Mouse (Mus musculus) layer of hippocampus, postnatal 10 days (tissue): ENCODE data around the gene Kif26a. TPM values are rescaled to one million over a fixed set of nuclear protein-coding genes. Genes with fewer than 3 reads are reported as not detected.

Experiments
- DNase-seq, 2 experiments: peaks; one replicate each; pipeline ENCODE4 v3.0.0; 2021; ENCODE audit warnings: low spot score in 2 of 2
- total RNA-seq, 2 experiments: library from RNA; stranded (reverse); gene quantifications; 2 replicates each; pipeline ENCODE4 v1.2.3; 2021

The Kif26a gene
- total RNA-seq, 2 experiments from 2014 or later: 7.6 to 10.0 TPM

DNA sequence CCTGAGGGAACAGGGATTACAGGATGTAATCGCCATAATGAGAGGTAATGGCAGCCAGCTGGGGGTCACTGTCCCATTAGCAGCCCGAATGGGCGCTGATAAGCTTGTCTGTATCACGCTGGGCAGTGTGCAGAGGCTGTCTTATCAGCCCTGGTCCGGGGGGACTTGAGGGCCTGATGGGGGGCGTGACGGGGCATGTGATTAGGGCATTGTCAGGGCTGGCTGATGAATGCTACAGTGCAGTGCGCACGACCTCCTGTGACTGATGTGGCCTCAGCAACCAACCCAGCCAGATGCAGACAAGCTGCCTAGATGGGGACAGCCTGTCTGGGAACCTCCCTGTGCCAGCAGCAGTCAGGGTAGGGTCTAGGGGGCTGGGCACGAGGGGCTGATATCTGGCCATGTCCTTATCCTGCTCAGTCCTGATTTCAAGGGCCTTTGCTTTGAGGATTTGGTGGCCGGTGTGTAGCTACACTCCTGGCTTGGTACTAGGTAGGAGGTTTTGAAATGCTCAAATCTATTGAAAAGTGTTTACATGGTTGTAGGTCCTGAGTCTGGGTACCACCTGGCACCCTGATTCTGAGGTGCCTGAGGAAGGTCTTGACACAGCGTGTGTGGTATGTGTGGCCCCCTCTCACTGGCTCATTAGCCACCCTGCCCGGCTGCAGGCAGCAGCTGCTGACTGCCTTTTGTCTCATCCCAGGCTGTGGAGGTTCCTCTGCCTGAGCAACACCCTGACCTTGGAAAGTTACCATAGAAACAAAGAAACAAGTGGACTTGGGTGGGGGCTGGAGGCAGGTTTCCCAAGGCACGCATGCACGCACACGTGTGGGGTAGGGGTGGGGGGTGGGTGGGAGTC lies 18.2 kb downstream of the Kif26a start:
- no peak for DNase-seq

DNA sequence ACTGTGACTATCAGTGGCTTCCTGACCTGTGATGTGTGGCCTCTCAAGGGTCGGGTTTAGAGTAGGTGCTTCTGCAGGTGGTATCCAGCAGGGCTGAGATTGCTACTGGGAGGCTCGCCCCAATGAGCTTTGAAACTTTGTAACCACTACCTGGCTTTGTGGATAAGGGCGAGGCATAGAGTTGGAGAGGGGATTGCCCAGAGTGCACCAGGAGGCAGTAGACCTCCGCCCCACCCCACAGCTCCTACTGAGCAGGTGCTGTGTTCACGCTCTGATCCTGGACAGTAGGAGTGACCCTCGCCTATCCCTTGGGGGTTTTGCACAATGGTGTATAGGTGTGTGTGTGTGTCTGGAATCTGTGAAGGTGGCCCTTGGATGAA lies 18.8 kb downstream of the Kif26a start:
- DNase-seq: no peak

GRCm38 (mm10) chr12:112169240-112169639 lies 23.2 kb downstream of the Kif26a start:
- no peak for DNase-seq

GRCm38 (mm10) chr12:112170671-112171574 lies 24.9 kb downstream of the Kif26a start:
- no peak for DNase-seq

DNA sequence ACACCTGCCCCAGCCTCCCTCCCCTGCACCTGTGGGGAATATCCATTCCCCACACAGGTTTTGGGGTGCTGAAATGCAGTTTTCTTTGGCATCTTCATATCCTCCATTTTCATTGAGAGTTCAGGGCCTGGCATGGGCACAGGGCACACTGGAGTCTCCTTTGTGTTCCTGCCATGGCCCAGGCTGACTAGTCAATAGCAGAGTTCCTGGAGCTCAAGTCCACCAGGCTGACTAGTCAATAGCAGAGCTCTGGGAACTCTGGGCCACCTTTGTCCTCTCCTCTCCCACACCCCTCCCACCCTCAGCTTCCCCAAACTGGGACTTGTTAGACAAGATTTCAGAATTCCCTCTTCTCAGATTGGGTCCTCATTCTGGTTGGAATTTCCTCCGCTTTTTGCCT lies 25.6 kb downstream of the Kif26a start:
- no peak for DNase-seq

GRCm38 (mm10) chr12:112172214-112172613 lies 26.2 kb downstream of the Kif26a start:
- no peak for DNase-seq

GRCm38 (mm10) chr12:112177679-112178078 lies 31.7 kb downstream of the Kif26a start:
- DNase-seq: no peak

GRCm38 (mm10) chr12:112179687-112180086 lies 33.7 kb downstream of the Kif26a start:
- DNase-seq: no peak

DNA sequence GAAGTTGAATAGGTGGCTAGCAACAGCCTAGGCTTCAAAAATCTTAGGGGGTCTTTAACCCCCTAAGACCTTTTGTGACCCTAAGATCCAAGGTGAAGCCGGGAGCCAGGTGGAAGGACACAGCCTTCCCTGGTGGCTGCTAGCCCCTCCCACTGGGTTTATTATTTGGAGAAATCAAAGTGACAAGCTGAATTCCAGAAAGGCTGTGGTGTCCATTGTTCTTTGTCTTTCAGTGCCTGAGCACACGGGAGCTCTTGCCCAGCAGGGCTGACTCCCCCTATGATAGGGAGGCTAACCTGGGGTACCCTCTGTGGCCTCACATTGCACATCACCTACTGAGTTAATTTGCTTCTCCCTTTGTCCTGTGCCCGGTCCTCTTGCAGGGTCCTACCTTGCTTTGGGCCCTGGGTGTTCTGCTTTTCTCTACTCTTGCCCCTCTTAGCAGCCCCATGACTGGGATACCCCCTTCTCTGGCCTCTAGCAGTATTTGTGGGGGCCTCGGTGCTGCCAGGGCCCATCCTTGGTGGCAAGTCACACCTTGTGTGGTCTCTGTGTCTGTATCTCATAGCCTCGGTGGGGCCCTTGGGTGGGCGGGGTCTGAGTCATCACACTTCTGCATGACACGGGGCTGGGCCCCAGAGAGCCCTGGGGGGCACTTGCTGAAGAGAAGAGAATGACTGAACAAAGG lies 36.1 kb downstream of the Kif26a start:
- DNase-seq: no peak

DNA sequence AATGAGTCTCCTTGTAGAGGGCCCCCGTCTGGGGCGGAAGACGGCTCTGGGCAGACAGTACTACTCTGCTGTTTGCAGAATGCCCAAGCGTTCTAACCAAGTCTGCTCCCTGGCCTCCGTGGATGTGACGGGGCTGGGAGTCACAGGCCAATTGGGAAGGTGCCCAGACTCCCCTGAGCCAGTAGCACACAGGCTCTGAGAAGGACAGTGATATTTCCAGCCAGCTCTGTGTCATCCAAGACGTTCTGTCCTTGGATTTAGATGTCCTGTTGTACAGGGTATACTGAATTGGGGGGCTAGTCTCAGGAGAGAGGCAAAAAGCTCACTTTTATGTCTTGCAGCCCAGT lies 36.6 kb downstream of the Kif26a start:
- DNase-seq: no peak

GRCm38 (mm10) chr12:112183675-112184074 lies 37.7 kb downstream of the Kif26a start:
- peak; percentile 36 to 42 for DNase-seq

DNA sequence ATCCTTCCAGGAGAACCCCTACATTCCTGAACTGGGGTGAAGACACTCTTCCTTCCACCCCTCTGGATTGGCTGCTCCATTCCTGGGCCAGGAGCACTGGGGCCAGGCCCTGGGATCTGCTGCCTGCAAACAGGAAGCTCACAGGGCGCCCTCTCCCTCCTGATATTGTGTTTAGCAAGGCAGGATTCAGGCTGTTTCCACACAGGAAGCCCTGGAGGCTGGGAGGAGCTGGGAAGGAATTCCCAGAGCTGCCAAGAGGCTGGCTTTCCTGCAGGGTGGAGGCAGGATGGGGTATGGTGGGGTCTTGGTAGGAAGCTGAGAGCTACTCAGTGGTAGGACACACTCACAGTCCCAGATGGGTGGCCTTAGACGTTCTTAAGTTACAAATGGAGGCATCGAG lies 38.4 kb downstream of the Kif26a start:
- no peak for DNase-seq

DNA sequence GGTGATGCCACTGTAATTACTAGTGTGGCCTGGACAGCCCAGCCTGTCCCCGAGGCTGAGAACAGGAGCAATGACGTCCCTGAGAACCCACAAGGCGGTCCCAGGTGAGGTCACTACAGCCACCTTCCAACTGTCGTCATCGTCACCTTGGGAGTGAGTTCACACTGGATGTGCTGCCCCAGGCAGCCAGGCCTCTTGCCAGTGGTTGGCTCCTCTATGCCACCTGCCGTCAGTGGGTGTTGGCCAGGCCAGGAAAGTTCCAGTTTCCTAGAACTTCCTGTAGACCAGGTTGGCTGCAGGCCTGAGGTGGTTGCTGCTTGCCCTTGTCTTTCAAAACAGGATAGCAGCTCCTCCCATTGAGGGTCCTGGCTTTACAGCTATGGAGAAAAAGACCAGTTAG lies 40.9 kb downstream of the Kif26a start:
- no peak for DNase-seq

- DNase-seq: no peak
Measured at GRCm38 (mm10) chr12:112191753-112192152, 45.7 kb downstream of the Kif26a start.

GRCm38 (mm10) chr12:112195019-112195418 lies 49.0 kb downstream of the Kif26a start:
- DNase-seq: no peak

GRCm38 (mm10) chr12:112196562-112196961 lies 50.6 kb downstream of the Kif26a start:
- no peak for DNase-seq

GRCm38 (mm10) chr12:112199363-112199762 lies 53.4 kb downstream of the Kif26a start:
- peak; percentile 36 to 49 for DNase-seq

- no peak for DNase-seq
Measured at GRCm38 (mm10) chr12:112200045-112200444, 54.0 kb downstream of the Kif26a start.

DNA sequence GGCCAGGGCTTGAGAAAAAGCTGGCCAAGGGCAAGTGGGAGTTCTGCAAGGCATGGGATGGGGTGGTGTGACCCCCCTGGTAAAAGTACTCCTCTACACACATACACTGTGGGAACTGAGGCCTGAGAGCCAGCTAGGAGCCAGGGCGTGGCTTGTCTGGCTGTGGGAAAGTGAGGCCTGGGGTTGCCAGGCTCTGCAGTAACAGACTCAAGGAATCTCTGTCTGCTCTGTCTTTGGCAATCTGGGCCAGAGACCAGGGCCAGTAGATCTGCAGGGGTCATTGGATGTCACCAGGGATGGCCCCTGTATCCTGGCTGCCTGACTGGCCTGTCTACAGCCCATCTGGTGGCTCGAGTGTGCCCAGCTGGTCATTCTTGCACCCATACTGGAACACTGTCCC lies 61.2 kb downstream of the Kif26a start:
- no peak for DNase-seq

DNA sequence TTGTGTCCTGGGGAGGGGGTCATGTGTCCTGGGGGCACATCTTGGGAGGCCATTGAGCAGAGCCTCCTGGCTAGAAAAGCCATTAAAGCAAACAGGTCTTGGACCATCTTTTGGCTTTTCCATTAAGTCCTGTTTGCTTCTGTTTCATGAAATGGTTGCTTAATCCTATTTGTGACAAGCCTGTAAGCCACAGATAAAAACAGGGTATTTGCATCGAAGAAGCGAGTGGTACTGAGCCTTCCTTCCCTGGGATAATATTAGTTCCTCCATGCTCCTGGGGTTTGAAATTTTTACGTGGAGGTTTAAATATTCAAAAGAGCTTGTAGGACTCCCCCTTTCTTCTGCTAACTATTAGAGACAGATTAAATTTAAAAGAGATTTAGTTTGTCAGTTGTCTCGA lies 61.7 kb downstream of the Kif26a start:
- DNase-seq: no peak

- DNase-seq: peak in 1 of 2 experiments; percentile 26
Measured at GRCm38 (mm10) chr12:112210622-112211021, 64.6 kb downstream of the Kif26a start.

DNA sequence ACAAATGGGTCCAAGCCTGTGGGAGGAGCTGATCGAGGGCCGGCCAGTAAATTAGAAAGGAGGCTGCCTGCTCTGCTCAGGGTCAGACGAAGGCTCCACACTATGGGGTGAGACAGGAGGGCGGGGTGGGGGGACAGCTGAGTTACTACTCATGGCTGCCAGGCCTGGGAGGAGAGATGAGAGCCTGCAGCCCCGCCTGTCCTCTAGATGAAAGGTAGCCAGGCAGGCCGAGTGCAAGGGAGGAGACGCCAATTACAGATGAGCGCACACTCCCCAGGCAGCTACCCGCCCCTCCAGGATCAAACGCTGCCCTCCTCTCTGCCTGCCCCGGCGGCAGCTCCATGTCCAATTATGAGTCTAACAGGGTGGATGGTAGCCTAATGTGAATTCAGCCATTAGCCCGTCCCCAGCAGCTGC lies 68.4 kb downstream of the Kif26a start:
- no peak for DNase-seq
